Mouse (Mus musculus) heart, embryonic 11.5 days (tissue): Measurements from ENCODE around the gene Krt8. TPM values are rescaled to one million over a fixed set of nuclear protein-coding genes. Genes with fewer than 3 reads are reported as not detected.
A peak's percentile ranks its signal among the peaks of the same experiment; 100 is the strongest.

ENCODE experiments used
- ATAC-seq: fragments of 200-750 bp; cut with Nextera tagmentation; replicated peaks from 2 replicates; pipeline ENCODE4 v1.8.0; 2017; ENCODE audit warnings: moderate library complexity; ENCODE audit not compliant: insufficient number of reproducible peaks, low FRiP score, low TSS enrichment
- H3K27ac ChIP-seq: fragments of 300-500 bp; sonication (generic); 2 replicates; pipeline ENCODE4 v1.5.1; 2014; ENCODE audit warnings: mild to moderate bottlenecking, low read depth, low read length
- H3K27me3 ChIP-seq: fragments of 300-500 bp; sonication (generic); 2 replicates; pipeline ENCODE4 v1.6.1; 2014; ENCODE audit warnings: mild to moderate bottlenecking, low read length, mixed read lengths; ENCODE audit not compliant: control insufficient read depth, insufficient read depth
- H3K36me3 ChIP-seq: fragments of 300-500 bp; sonication (generic); 2 replicates; pipeline ENCODE4 v1.6.1; 2014; ENCODE audit warnings: mild to moderate bottlenecking, low read length, moderate library complexity, mixed read lengths; ENCODE audit not compliant: control insufficient read depth, insufficient read depth
- H3K4me1 ChIP-seq: fragments of 300-500 bp; sonication (generic); 2 replicates; pipeline ENCODE4 v1.6.1; 2014; ENCODE audit warnings: low read length; ENCODE audit not compliant: control insufficient read depth, insufficient read depth
- H3K4me2 ChIP-seq: fragments of 300-500 bp; sonication (generic); 2 replicates; pipeline ENCODE4 v1.6.1; 2014; ENCODE audit warnings: mild to moderate bottlenecking, moderate library complexity
- H3K4me3 ChIP-seq: fragments of 300-500 bp; sonication (generic); 2 replicates; pipeline ENCODE4 v1.5.1; 2014; ENCODE audit warnings: low read depth, low read length
- H3K9ac ChIP-seq: fragments of 300-500 bp; sonication (generic); 2 replicates; pipeline ENCODE4 v1.6.1; 2014; ENCODE audit warnings: mild to moderate bottlenecking, low read depth, low read length, moderate library complexity
- H3K9me3 ChIP-seq: fragments of 300-500 bp; sonication (generic); replicated peaks from 2 replicates; pipeline ENCODE4 v1.6.1; 2016; ENCODE audit warnings: low read length; ENCODE audit not compliant: control insufficient read depth
- whole genome bisulfite sequencing: fragments of 180-500 bp; shearing (Covaris S2); extraction: QIAGEN DNeasy Blood & Tissue Kit; methylation state at CpG from one replicate; pipeline ENCODE4 v1.1.7; 2014; ENCODE audit not compliant: insufficient replicate concordance; 5-methylcytosine and 5-hydroxymethylcytosine counted together
- polyA plus RNA-seq: library from polyadenylated mRNA; unstranded; fragments of >200 nt; fragmentation: Nextera tagmentation; extraction: Ambion mirVana; gene quantifications from 2 replicates; pipeline ENCODE4 v1.2.1, GENCODE M21; 2014

The Krt8 gene
- polyA plus RNA-seq, 1 experiment from 2014 or later, result 36.8 TPM

DNA sequence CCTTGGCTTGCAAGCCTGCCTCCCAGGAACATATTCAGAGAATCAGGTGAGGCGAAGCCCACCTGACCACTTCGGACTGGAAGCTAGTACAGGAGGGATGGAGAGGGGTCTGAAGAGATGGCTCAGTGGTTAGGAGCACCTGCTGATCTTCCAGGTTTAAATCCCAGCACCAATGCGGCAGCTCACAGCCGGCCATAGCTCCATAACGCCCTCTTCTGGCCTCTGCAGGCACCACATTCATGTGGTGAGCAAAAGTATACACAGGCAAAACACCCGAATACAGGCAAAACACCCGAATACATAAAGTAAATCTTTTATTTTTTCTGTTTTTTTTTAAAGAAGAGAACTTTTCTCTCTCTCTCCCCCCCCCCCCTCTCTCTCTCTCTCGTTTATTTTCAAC lies 15.6 kb downstream of the Krt8 start:
- no peak overlapping the region for H3K4me3 ChIP-seq
- H3K27ac ChIP-seq, result no peak overlapping the region
- 71% methylated on average over 8 of the region's 8 CpGs for WGBS
- H3K9me3 ChIP-seq, result no peaks in the 10 kb centered on the region
- H3K9ac ChIP-seq, result no peak overlapping the region
- H3K4me1 ChIP-seq, result 0 out of 2 replicates have a peak, but pooled peaks cover 4% of the 10 kb centered on the region
- H3K36me3 ChIP-seq, result no peaks in the 10 kb centered on the region
- ATAC-seq, result no peak
- no peaks in the 10 kb centered on the region for H3K27me3 ChIP-seq
- H3K4me2 ChIP-seq, result no peak overlapping the region

DNA sequence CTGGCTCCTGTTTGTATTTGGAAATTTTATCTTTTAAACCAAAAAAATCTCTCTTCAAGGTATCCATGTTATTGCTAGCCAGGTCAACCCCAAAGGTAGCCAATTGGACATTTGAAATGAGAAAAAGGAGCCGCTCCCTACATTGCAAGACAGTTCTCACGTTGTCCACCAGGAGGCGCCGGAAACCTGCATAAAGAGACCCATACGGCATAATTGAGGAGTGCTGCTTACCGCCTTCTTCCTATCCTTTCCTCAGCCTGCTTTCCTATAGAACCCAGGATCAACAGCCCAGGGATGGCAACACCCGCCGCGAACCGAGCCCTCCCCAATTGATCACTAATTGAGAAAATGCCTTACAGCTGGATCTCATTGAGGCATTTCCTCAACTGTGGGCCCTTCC lies 16.2 kb downstream of the Krt8 start:
- no peak for ATAC-seq
- H3K9me3 ChIP-seq, result no peaks in the 10 kb centered on the region
- H3K36me3 ChIP-seq, result no peaks in the 10 kb centered on the region
- H3K4me3 ChIP-seq, result no peak overlapping the region
- 0 out of 2 replicates have a peak, but pooled peaks cover 4% of the 10 kb centered on the region for H3K4me1 ChIP-seq
- no peak overlapping the region for H3K27ac ChIP-seq
- no peaks in the 10 kb centered on the region; the same call in 1 of the 2 replicates for H3K27me3 ChIP-seq
- H3K4me2 ChIP-seq, result no peak overlapping the region
- no peak overlapping the region for H3K9ac ChIP-seq
- under 1% methylated on average over 10 of the region's 10 CpGs for WGBS

DNA sequence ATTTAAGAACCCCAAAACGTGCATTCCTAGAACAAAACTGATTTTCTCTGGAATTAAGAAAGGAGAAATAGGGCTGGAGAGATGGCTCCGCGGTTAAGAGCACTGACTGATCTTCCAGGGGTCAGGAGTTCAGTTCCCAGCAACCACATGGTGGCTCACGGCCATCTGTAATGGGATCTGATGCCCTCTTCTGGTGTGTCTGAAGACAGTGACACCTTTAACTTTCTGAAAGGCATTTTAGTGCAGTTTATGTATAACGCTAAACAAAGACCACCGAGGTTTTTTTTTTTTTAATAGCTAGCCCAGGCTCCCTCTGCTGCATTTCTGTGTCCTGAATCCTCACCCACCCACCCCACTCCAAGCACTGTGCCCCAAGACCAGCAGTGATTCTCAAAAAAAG lies 19.5 kb downstream of the Krt8 start:
- 0 out of 2 replicates have a peak overlapping the region, but pooled peaks have one; percentile 35 for H3K9ac ChIP-seq
- H3K27me3 ChIP-seq, result no peaks in the 10 kb centered on the region; the same call in 1 of the 2 replicates
- H3K4me3 ChIP-seq, result no peak overlapping the region
- H3K9me3 ChIP-seq, result no peaks in the 10 kb centered on the region
- 16% methylated on average over 6 of the region's 6 CpGs for WGBS
- no peaks in the 10 kb centered on the region for H3K36me3 ChIP-seq
- H3K4me2 ChIP-seq, result peak overlapping the region; percentile 62
- 0 out of 2 replicates have a peak, but pooled peaks cover 4% of the 10 kb centered on the region for H3K4me1 ChIP-seq
- no peak overlapping the region for H3K27ac ChIP-seq
- no peak for ATAC-seq

GRCm38 (mm10) chr15:101983949-101984601 lies 20.2 kb downstream of the Krt8 start:
- no peaks in the 10 kb centered on the region for H3K9me3 ChIP-seq

GRCm38 (mm10) chr15:101983315-101983948 lies 20.9 kb downstream of the Krt8 start:
- peak overlapping the region; percentile 62 for H3K4me2 ChIP-seq
- no peak for ATAC-seq
- H3K9ac ChIP-seq, result peak overlapping the region; percentile 64; the same call in 1 of the 2 replicates
- 0 out of 2 replicates have a peak overlapping the region, but pooled peaks have one; percentile 50 for H3K27ac ChIP-seq
- H3K4me1 ChIP-seq, result 0 out of 2 replicates have a peak, but pooled peaks cover 4% of the 10 kb centered on the region
- no peaks in the 10 kb centered on the region for H3K36me3 ChIP-seq
- H3K9me3 ChIP-seq, result no peaks in the 10 kb centered on the region
- H3K4me3 ChIP-seq, result peak overlapping the region; percentile 23; the same call in 1 of the 2 replicates
- 76% methylated on average over 13 of the region's 13 CpGs for WGBS
- no peaks in the 10 kb centered on the region; the same call in 1 of the 2 replicates for H3K27me3 ChIP-seq

More at GRCm38 (mm10) chr15:101983949-101984601, 20.2 kb downstream of the Krt8 start:
- peak overlapping the region; percentile 62 for H3K4me2 ChIP-seq
- peak overlapping the region; percentile 23; the same call in 1 of the 2 replicates for H3K4me3 ChIP-seq
- H3K27me3 ChIP-seq, result no peaks in the 10 kb centered on the region; the same call in 1 of the 2 replicates
- ATAC-seq, result peak; percentile 80
- H3K27ac ChIP-seq, result 0 out of 2 replicates have a peak overlapping the region, but pooled peaks have one; percentile 50
- WGBS, result 3% methylated on average over 15 of the region's 15 CpGs
- no peaks in the 10 kb centered on the region for H3K36me3 ChIP-seq
- peak overlapping the region; percentile 64; the same call in 1 of the 2 replicates for H3K9ac ChIP-seq
- 0 out of 2 replicates have a peak, but pooled peaks cover 4% of the 10 kb centered on the region for H3K4me1 ChIP-seq

GRCm38 (mm10) chr15:101980849-101981248 lies 23.4 kb downstream of the Krt8 start:
- WGBS, result 54% methylated on average over 6 of the region's 6 CpGs
- no peak for ATAC-seq
- no peak overlapping the region for H3K9ac ChIP-seq

GRCm38 (mm10) chr15:101977043-101977726 lies 27.1 kb downstream of the Krt8 start:
- no peaks in the 10 kb centered on the region for H3K36me3 ChIP-seq
- no peaks in the 10 kb centered on the region for H3K9me3 ChIP-seq
- H3K9ac ChIP-seq, result peak overlapping the region; percentile 80
- H3K4me2 ChIP-seq, result peak overlapping the region; percentile 74
- peak overlapping the region; percentile 67 for H3K27ac ChIP-seq
- peak; percentile 92 for ATAC-seq
- peaks cover 15% of the 10 kb centered on the region for H3K4me1 ChIP-seq
- H3K27me3 ChIP-seq, result peaks cover 5% of the 10 kb centered on the region
- peak overlapping the region; percentile 34 for H3K4me3 ChIP-seq
- WGBS, result 4% methylated on average over 39 of the region's 39 CpGs

More at GRCm38 (mm10) chr15:101980849-101981248, 23.4 kb downstream of the Krt8 start:
- Histone ChIP-seq H3K4me3 (no peak overlapping the region), H3K27ac (no peak overlapping the region), H3K4me1 (peaks cover 19% of the 10 kb centered on the region), H3K9me3 (no peaks in the 10 kb centered on the region), H3K36me3 (no peaks in the 10 kb centered on the region), H3K4me2 (no peak overlapping the region), H3K27me3 (no peaks in the 10 kb centered on the region; the same call in 1 of the 2 replicates)

GRCm38 (mm10) chr15:101976641-101977040 lies 27.6 kb downstream of the Krt8 start:
- peaks cover 15% of the 10 kb centered on the region for H3K4me1 ChIP-seq
- H3K27me3 ChIP-seq, result peaks cover 5% of the 10 kb centered on the region
- H3K9me3 ChIP-seq, result no peaks in the 10 kb centered on the region
- WGBS, result 60% methylated on average over 3 of the region's 3 CpGs
- H3K4me3 ChIP-seq, result no peak overlapping the region; the same call in 1 of the 2 replicates
- H3K4me2 ChIP-seq, result peak overlapping the region; percentile 74
- H3K36me3 ChIP-seq, result no peaks in the 10 kb centered on the region
- H3K9ac ChIP-seq, result peak overlapping the region; percentile 80
- ATAC-seq, result no peak
- peak overlapping the region; percentile 67 for H3K27ac ChIP-seq
